Mouse (Mus musculus): Measurements from ENCODE around the gene Slc36a3. TPM values are rescaled to one million over a fixed set of nuclear protein-coding genes. Genes with fewer than 3 reads are reported as not detected.

Slc36a3 gene
- polyA plus RNA-seq, 1 experiment from 2014 or later: not detected

DNA sequence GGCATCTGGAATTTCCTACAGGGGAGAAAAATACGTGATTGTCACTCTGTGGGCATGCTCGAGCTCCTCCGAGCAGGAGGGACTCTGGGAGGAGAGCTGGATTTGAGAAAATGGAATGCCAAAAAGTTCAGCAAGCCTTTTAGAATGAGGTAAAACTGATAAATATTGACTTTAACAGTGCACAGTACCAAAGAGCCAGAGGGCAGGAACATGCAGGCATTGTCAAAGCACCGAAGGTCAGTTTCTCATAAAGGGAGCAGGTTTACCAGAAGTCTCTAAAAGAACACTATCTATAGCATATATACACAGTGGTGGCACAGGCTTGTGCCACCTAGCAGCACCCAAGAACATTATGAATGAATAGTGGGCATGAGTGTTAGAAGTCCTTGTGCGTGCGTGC lies 17.4 kb upstream of the Slc36a3 start:
- ATAC-seq (ENCODE audit: insufficient number of reproducible peaks, low FRiP score, low TSS enrichment, low read depth): no peak
- no peaks in the 10 kb centered on the region for H3K4me1 ChIP-seq
- H3K36me3 ChIP-seq: no peaks in the 10 kb centered on the region
- H3K27me3 ChIP-seq: no peaks in the 10 kb centered on the region
- no peak overlapping the region for H3K4me2 ChIP-seq (replicated peaks)
- no peaks in the 10 kb centered on the region for H3K9me3 ChIP-seq (replicated peaks)
- no peak overlapping the region for H3K27ac ChIP-seq (replicated peaks)
- H3K9ac ChIP-seq: no peak overlapping the region
- H3K4me3 ChIP-seq (replicated peaks): no peak overlapping the region
- 80% methylated on average over 6 of the region's 6 CpGs for WGBS

DNA sequence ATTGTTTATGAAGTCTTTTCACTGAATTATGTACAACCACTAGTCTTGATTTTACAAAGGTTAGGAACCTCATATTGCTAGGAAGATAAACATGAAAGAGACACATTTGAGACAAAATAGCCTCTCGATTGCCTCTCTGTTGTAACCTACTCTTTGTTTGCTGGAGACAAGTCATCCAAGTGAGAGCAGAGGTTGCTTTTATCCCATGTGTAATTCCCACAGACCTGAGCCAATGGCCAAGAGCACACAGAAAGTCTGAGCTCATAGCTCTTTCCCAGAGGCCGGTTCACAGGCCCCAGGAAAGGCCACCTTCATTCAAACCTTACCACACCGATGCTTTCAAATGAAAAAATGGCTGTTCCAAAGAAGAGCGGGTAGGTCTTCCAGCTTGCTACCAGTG lies 17.0 kb upstream of the Slc36a3 start:
- ATAC-seq (ENCODE audit: insufficient number of reproducible peaks, low FRiP score, low TSS enrichment, low read depth): no peak
- H3K36me3 ChIP-seq: no peaks in the 10 kb centered on the region
- H3K27ac ChIP-seq (replicated peaks): no peak overlapping the region
- H3K4me2 ChIP-seq (replicated peaks): no peak overlapping the region
- no peaks in the 10 kb centered on the region for H3K9me3 ChIP-seq (replicated peaks)
- H3K27me3 ChIP-seq: no peaks in the 10 kb centered on the region
- WGBS: 83% methylated on average over 4 of the region's 4 CpGs
- no peak overlapping the region for H3K4me3 ChIP-seq (replicated peaks)
- no peak overlapping the region for H3K9ac ChIP-seq
- no peaks in the 10 kb centered on the region for H3K4me1 ChIP-seq

- no peak for ATAC-seq (ENCODE audit: insufficient number of reproducible peaks, low FRiP score, low TSS enrichment, low read depth)
- H3K9ac ChIP-seq: no peak overlapping the region
- no peaks in the 10 kb centered on the region for H3K9me3 ChIP-seq (replicated peaks)
- 86% methylated on average over 7 of the region's 7 CpGs for WGBS
- no peaks in the 10 kb centered on the region for H3K27me3 ChIP-seq
- H3K4me3 ChIP-seq (replicated peaks): no peak overlapping the region
- no peaks in the 10 kb centered on the region for H3K4me1 ChIP-seq
- no peaks in the 10 kb centered on the region for H3K36me3 ChIP-seq
- no peak overlapping the region for H3K27ac ChIP-seq (replicated peaks)
- no peak overlapping the region for H3K4me2 ChIP-seq (replicated peaks)
These were observed 14.2 kb upstream of the Slc36a3 start for GRCm38 (mm10) chr11:55165748-55166147.

DNA sequence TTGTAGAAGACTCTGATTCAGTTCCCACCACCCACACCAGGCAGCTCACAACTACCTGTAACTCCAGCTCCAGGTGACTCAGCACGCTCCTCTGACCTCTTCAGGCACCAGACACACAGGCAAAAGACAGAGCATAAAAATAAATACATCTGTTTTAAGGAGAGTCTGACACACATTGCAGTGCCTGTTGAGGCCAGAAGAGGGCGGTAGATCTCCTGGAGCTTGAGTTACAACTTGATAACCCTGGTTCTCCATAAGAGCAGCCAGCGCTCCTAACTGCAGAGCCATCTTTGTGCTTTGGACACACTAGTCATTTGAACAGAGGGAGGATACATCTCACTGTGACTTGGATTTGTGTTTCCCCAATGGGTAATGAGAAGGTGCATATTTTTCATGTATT lies 13.2 kb upstream of the Slc36a3 start:
- no peaks in the 10 kb centered on the region for H3K9me3 ChIP-seq (replicated peaks)
- 44% methylated on average over 3 of the region's 3 CpGs for WGBS
- H3K4me3 ChIP-seq (replicated peaks): no peak overlapping the region
- H3K4me1 ChIP-seq: no peaks in the 10 kb centered on the region
- no peak overlapping the region for H3K4me2 ChIP-seq (replicated peaks)
- H3K36me3 ChIP-seq: no peaks in the 10 kb centered on the region
- ATAC-seq (ENCODE audit: insufficient number of reproducible peaks, low FRiP score, low TSS enrichment, low read depth): no peak
- no peak overlapping the region for H3K27ac ChIP-seq (replicated peaks)
- no peaks in the 10 kb centered on the region for H3K27me3 ChIP-seq
- H3K9ac ChIP-seq: no peak overlapping the region

- Histone ChIP-seq H3K27me3 (no peaks in the 10 kb centered on the region), H3K4me2 (replicated peaks) (no peak overlapping the region), H3K27ac (replicated peaks) (no peak overlapping the region), H3K9ac (no peak overlapping the region), H3K4me1 (no peaks in the 10 kb centered on the region), H3K9me3 (replicated peaks) (no peaks in the 10 kb centered on the region), H3K36me3 (no peaks in the 10 kb centered on the region), H3K4me3 (replicated peaks) (no peak overlapping the region)
- ATAC-seq (ENCODE audit: insufficient number of reproducible peaks, low FRiP score, low TSS enrichment, low read depth): no peak
- 44% methylated on average over 9 of the region's 9 CpGs for WGBS
These were observed 11.2 kb upstream of the Slc36a3 start for GRCm38 (mm10) chr11:55162670-55163069.

GRCm38 (mm10) chr11:55158785-55159359 lies 7.4 kb upstream of the Slc36a3 start:
- Histone ChIP-seq H3K9me3 (replicated peaks) (no peaks in the 10 kb centered on the region), H3K9ac (no peak overlapping the region), H3K4me1 (no peaks in the 10 kb centered on the region), H3K4me2 (replicated peaks) (no peak overlapping the region), H3K4me3 (replicated peaks) (no peak overlapping the region), H3K27me3 (no peaks in the 10 kb centered on the region), H3K27ac (replicated peaks) (no peak overlapping the region), H3K36me3 (no peaks in the 10 kb centered on the region)
- 52% methylated on average over 13 of the region's 13 CpGs for WGBS
- no peak for ATAC-seq (ENCODE audit: insufficient number of reproducible peaks, low FRiP score, low TSS enrichment, low read depth)

- H3K4me3 ChIP-seq (replicated peaks): no peak overlapping the region
- 72% methylated on average over 6 of the region's 6 CpGs for WGBS
- no peak for ATAC-seq (ENCODE audit: insufficient number of reproducible peaks, low FRiP score, low TSS enrichment, low read depth)
- no peaks in the 10 kb centered on the region for H3K9me3 ChIP-seq (replicated peaks)
- no peaks in the 10 kb centered on the region for H3K36me3 ChIP-seq
- no peaks in the 10 kb centered on the region for H3K4me1 ChIP-seq
- H3K27ac ChIP-seq (replicated peaks): no peak overlapping the region
- no peaks in the 10 kb centered on the region for H3K27me3 ChIP-seq
- H3K9ac ChIP-seq: no peak overlapping the region
- no peak overlapping the region for H3K4me2 ChIP-seq (replicated peaks)
These were observed 3.5 kb upstream of the Slc36a3 start for GRCm38 (mm10) chr11:55155070-55155421.

DNA sequence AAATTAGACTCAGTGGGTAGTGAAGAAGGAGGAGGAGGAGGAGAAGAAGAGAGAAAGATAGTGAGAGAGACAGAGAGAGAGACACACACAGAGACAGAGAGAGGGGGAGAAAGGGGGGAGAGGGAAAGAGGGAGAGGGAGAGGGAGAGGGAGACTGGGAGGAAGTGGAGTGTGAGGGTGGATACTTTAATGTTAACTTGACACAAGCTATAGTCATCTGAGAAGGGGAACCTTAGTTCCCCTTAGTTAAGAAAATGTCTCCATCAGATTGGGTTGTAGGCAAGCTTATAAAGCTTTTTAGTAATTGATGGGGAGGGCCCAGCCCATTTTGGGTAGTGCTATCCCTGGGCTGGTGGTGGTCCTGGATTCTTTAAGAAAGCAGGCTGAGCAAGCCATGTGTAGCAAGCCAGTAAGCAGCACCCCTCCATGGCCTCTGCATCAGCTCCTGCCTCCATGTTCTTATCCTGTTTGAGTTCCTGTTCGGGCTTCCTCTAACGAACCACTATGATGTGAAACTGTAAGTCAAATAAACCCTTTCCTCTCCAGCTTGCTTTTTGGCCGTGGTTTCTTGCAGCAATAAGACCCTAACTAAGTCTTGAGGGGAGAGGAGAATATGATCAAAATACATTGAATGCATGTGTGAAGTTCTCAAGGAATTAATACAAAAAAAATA lies 3.0 kb upstream of the Slc36a3 start:
- 57% methylated on average over 3 of the region's 3 CpGs for WGBS
- no peak for ATAC-seq (ENCODE audit: insufficient number of reproducible peaks, low FRiP score, low TSS enrichment, low read depth)
- no peak overlapping the region for H3K27ac ChIP-seq (replicated peaks)

GRCm38 (mm10) chr11:55148461-55148860 lies 3.0 kb downstream of the Slc36a3 start:
- H3K27me3 ChIP-seq: no peaks in the 10 kb centered on the region
- ATAC-seq (ENCODE audit: insufficient number of reproducible peaks, low FRiP score, low TSS enrichment, low read depth): no peak
- 80% methylated on average over 4 of the region's 4 CpGs for WGBS
- no peak overlapping the region for H3K4me3 ChIP-seq (replicated peaks)
- no peak overlapping the region for H3K4me2 ChIP-seq (replicated peaks)
- no peak overlapping the region for H3K9ac ChIP-seq
- no peaks in the 10 kb centered on the region for H3K4me1 ChIP-seq
- no peak overlapping the region for H3K27ac ChIP-seq (replicated peaks)
- H3K9me3 ChIP-seq (replicated peaks): no peaks in the 10 kb centered on the region
- no peaks in the 10 kb centered on the region for H3K36me3 ChIP-seq

More for the DNA sequence above, 3.0 kb upstream of the Slc36a3 start:
- H3K36me3 ChIP-seq: no peaks in the 10 kb centered on the region
- H3K27me3 ChIP-seq: no peaks in the 10 kb centered on the region
- H3K4me1 ChIP-seq: no peaks in the 10 kb centered on the region
- H3K4me3 ChIP-seq (replicated peaks): no peak overlapping the region
- no peak overlapping the region for H3K9ac ChIP-seq
- H3K9me3 ChIP-seq (replicated peaks): no peaks in the 10 kb centered on the region
- H3K4me2 ChIP-seq (replicated peaks): no peak overlapping the region

- Histone ChIP-seq H3K9ac (no peak overlapping the region), H3K36me3 (no peaks in the 10 kb centered on the region), H3K4me2 (replicated peaks) (no peak overlapping the region), H3K9me3 (replicated peaks) (no peaks in the 10 kb centered on the region), H3K4me3 (replicated peaks) (no peak overlapping the region), H3K27me3 (no peaks in the 10 kb centered on the region), H3K4me1 (no peaks in the 10 kb centered on the region), H3K27ac (replicated peaks) (no peak overlapping the region)
- WGBS: 62% methylated on average over 6 of the region's 6 CpGs
- no peak for ATAC-seq (ENCODE audit: insufficient number of reproducible peaks, low FRiP score, low TSS enrichment, low read depth)
These were observed 4.1 kb downstream of the Slc36a3 start for GRCm38 (mm10) chr11:55147423-55147822.

- no peak overlapping the region for H3K27ac ChIP-seq (replicated peaks)
- H3K9me3 ChIP-seq (replicated peaks): no peaks in the 10 kb centered on the region
- no peaks in the 10 kb centered on the region for H3K27me3 ChIP-seq
- no peak for ATAC-seq (ENCODE audit: insufficient number of reproducible peaks, low FRiP score, low TSS enrichment, low read depth)
- H3K36me3 ChIP-seq: no peaks in the 10 kb centered on the region
- 77% methylated on average over 1 of the region's 1 CpGs for WGBS
- H3K4me3 ChIP-seq (replicated peaks): no peak overlapping the region
- no peaks in the 10 kb centered on the region for H3K4me1 ChIP-seq
- no peak overlapping the region for H3K4me2 ChIP-seq (replicated peaks)
- H3K9ac ChIP-seq: no peak overlapping the region
These were observed 4.7 kb downstream of the Slc36a3 start for GRCm38 (mm10) chr11:55146855-55147254.

DNA sequence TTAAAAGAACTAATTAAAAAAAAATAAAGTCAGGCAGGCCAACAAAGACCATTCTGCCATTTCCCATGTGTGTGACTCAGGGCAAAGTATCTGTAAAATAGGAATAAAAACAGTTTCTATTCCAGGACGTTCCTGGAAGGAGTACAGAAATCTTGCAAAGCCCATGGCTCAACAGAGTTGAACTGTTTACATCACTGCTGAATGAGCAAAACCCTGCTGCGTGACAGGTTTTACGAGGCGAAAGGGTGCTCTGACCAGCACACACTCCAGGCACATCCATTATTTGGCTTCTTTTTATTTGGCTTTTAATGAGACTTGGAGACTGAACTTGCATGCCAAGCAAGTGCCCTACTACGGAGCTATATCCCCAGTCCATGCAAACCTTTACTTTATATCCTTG lies 7.5 kb downstream of the Slc36a3 start:
- H3K4me3 ChIP-seq (replicated peaks): no peak overlapping the region
- ATAC-seq (ENCODE audit: insufficient number of reproducible peaks, low FRiP score, low TSS enrichment, low read depth): no peak
- H3K9ac ChIP-seq: no peak overlapping the region
- H3K27me3 ChIP-seq: no peaks in the 10 kb centered on the region
- H3K27ac ChIP-seq (replicated peaks): no peak overlapping the region
- WGBS: 72% methylated on average over 5 of the region's 5 CpGs
- no peaks in the 10 kb centered on the region for H3K4me1 ChIP-seq
- no peaks in the 10 kb centered on the region for H3K9me3 ChIP-seq (replicated peaks)
- no peak overlapping the region for H3K4me2 ChIP-seq (replicated peaks)
- H3K36me3 ChIP-seq: no peaks in the 10 kb centered on the region

Measured in embryonic facial prominence, embryonic 15.5 days (tissue).